In genomic region chr2:155774927-155775684, GRCm38 (mm10) we compare ENCODE assay signal across 8 mouse cellular contexts. TPM values are rescaled to one million over a fixed set of nuclear protein-coding genes. Genes with fewer than 3 reads are reported as not detected.
DNase-seq lines count a peak whose midpoint lies in the region; ATAC-seq and TF ChIP-seq lines count a peak whose summit lies in the region.

Gene Mmp24 (plus strand): TSS chr2:155775342.

- WGBS in forebrain, embryonic 10.5 days = 16% methylated on average over 99 of the region's 100 CpGs
- 1% methylated on average over 68 of the region's 100 CpGs for WGBS in neural tube, embryonic 15.5 days

- ATAC-seq in neural tube, embryonic 15.5 days (ENCODE audit: low FRiP score) = no peak

- H3K36me3 ChIP-seq in C2C12 (ENCODE audit: control insufficient read depth, insufficient read depth) = no peaks in the 10 kb centered on the region
- no peaks in the 10 kb centered on the region for H3K36me3 ChIP-seq in forebrain, embryonic 10.5 days (replicated peaks)
- no peaks in the 10 kb centered on the region for H3K36me3 ChIP-seq in neural tube, embryonic 15.5 days

- no peaks in the 10 kb centered on the region for H3K79me2 ChIP-seq in C2C12 (ENCODE audit: control insufficient read depth, insufficient read depth)

- H3K4me1 ChIP-seq in forebrain, embryonic 10.5 days = peaks cover 13% of the 10 kb centered on the region
- H3K4me1 ChIP-seq in neural tube, embryonic 15.5 days = peaks cover 47% of the 10 kb centered on the region

- DNase-seq in frontal cortex, adult 2 months (ENCODE audit: extremely low spot score in 1 of 2, low spot score in 1 of 2) = no peak
- no peak for DNase-seq in frontal cortex, postnatal 10 days (ENCODE audit: low spot score in 2 of 2)
- DNase-seq in forebrain, embryonic 10.5 days (ENCODE audit: extremely low spot score, low spot score) = no peak
- DNase-seq in left cerebral cortex, postnatal 4 days = no peak
- DNase-seq in frontal cortex, postnatal 25 days (ENCODE audit: low spot score in 2 of 2) = no peak
- DNase-seq in lung, postnatal 4 days = no peak

- no peak within 1 kb of the TSS for H3K4me3 ChIP-seq in C2C12 (ENCODE audit: insufficient read depth, poor library complexity, severe bottlenecking)
- H3K4me3 ChIP-seq in forebrain, embryonic 10.5 days = peak within 1 kb of the TSS; percentile 66
- H3K4me3 ChIP-seq in neural tube, embryonic 15.5 days (replicated peaks) = peak within 1 kb of the TSS; percentile 79

- peaks cover 60% of the 10 kb centered on the region for H3K27me3 ChIP-seq in C2C12 (ENCODE audit: control insufficient read depth, insufficient read depth, insufficient read length)
- H3K27me3 ChIP-seq in forebrain, embryonic 10.5 days (ENCODE audit: poor library complexity, severe bottlenecking) = peaks cover 57% of the 10 kb centered on the region
- peaks cover 16% of the 10 kb centered on the region for H3K27me3 ChIP-seq in neural tube, embryonic 15.5 days (replicated peaks)

- H3ac ChIP-seq in C2C12 (ENCODE audit: control insufficient read depth, insufficient read length, low read depth) = peak within 1 kb of the TSS; percentile 20

- peak within 1 kb of the TSS; percentile 84 for H3K9ac ChIP-seq in neural tube, embryonic 15.5 days (replicated peaks)

- H3K79me3 ChIP-seq in C2C12 (ENCODE audit: low read depth) = no peaks in the 10 kb centered on the region

- peak within 1 kb of the TSS; percentile 83 for H3K4me2 ChIP-seq in neural tube, embryonic 15.5 days

- intact Hi-C loops in left cerebral cortex, postnatal 4 days (cut with DNase I) = no loop called here

- no peak for TF ChIP-seq CTCF in C2C12 (IDR thresholded peaks at IDR 0.05; ENCODE audit: control insufficient read depth, insufficient read depth, insufficient read length)

- H3K27ac ChIP-seq in forebrain, embryonic 10.5 days = peak within 1 kb of the TSS; percentile 56; the same call in 1 of the 2 replicates
- peak within 1 kb of the TSS; percentile 87 for H3K27ac ChIP-seq in neural tube, embryonic 15.5 days (replicated peaks)

- H3K9me3 ChIP-seq in forebrain, embryonic 10.5 days = no peaks in the 10 kb centered on the region
- H3K9me3 ChIP-seq in neural tube, embryonic 15.5 days (replicated peaks) = no peaks in the 10 kb centered on the region

TF ChIP-seq in C2C12, 6 proteins besides CTCF, POLR2A, EP300 and RAD21:
- TF ChIP-seq MAX (IDR thresholded peaks at IDR 0.05) (no peak), CEBPB (IDR thresholded peaks at IDR 0.05; ENCODE audit: low read depth) (no peak), USF1 (IDR thresholded peaks at IDR 0.05; ENCODE audit: low read depth) (no peak), MYOD1 (IDR thresholded peaks at IDR 0.05; ENCODE audit: control insufficient read depth, insufficient read length, low read depth) (no peak), FOSL1 (IDR thresholded peaks at IDR 0.05; ENCODE audit: insufficient read depth, low read length, poor library complexity, severe bottlenecking) (no peak), MYOG (IDR thresholded peaks at IDR 0.05; ENCODE audit: control insufficient read depth, extremely low read depth, insufficient read length) (no peak)

RNA-seq across cellular contexts. Expression of gene Mmp24, which starts in this region (rescaled TPM):
- polyA plus RNA-seq in frontal cortex, adult 2 months (2012; rRNA removed) = 36.1 and 39.7 TPM in 2 replicates
- polyA plus RNA-seq in C2C12 (2012; fragmentation: generic; extraction: Trizol) = 0.04 TPM
- polyA plus RNA-seq in forebrain, embryonic 10.5 days (2016; fragmentation: Nextera tagmentation; extraction: Ambion mirVana) = 0.17 and 0.35 TPM in 2 replicates
- total RNA-seq in left cerebral cortex, postnatal 4 days (2021) = 100 to 1,000 TPM; 110 to 114 TPM
- 13.6 and 16.2 TPM in 2 replicates for polyA plus RNA-seq in neural tube, embryonic 15.5 days (2015; fragmentation: Nextera tagmentation; extraction: Ambion mirVana)

Comparison
In these comparisons a context has a peak if more than half of its experiments do, and no peak if none do; other contexts are left out.
1. RNA of gene Mmp24 (polyA plus RNA-seq): 36.1 to 39.7 TPM in frontal cortex, adult 2 months and 13.6 to 16.2 TPM in neural tube, embryonic 15.5 days; 0.17 to 0.35 TPM in forebrain, embryonic 10.5 days and 0.04 TPM in C2C12 (single experiment); every median in the first group is over 10 times any median in the second.